Mouse (Mus musculus): ENCODE results near the gene L1cam.

Gene L1cam

GRCm38 (mm10) chrX:73895719-73896118, at the start of gene L1cam:
Gene L1cam (minus strand): TSS chrX:73896105.
- DNase-seq (ENCODE audit: low read depth, low spot score): no peak

DNA sequence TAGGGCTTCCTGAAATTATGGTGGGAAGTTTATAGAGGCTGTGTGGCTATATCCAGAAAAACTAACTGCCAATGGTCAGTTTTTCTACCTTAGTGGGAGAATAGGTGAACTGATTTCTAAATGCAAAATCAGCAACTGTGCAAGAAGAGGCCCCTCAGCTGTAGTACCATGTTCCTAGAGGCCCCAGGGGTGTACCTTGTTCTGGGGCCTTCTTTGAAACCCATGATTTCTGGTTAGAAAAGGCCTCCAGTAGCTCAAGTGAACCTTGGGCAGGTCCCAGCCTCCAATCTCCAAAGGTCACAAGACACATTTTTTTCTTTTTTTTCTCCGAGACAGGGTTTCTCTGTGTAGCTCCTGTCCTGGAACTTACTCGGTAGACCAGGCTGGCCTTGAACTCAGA, 46.4 kb upstream of the L1cam start:
- DNase-seq (ENCODE audit: low read depth, low spot score): no peak

- no peak for DNase-seq (ENCODE audit: low read depth, low spot score)
Observed at GRCm38 (mm10) chrX:73941860-73942259, 46.0 kb upstream of the L1cam start.

GRCm38 (mm10) chrX:73931871-73932270, 36.0 kb upstream of the L1cam start:
- no peak for DNase-seq (ENCODE audit: low read depth, low spot score)

GRCm38 (mm10) chrX:73930402-73931062, 34.6 kb upstream of the L1cam start, which contains the start of gene Renbp:
Gene Renbp (minus strand): TSS chrX:73930850.
- DNase-seq (ENCODE audit: low read depth, low spot score): no peak

GRCm38 (mm10) chrX:73922550-73922882, 26.6 kb upstream of the L1cam start:
- DNase-seq (ENCODE audit: low read depth, low spot score): no peak

DNA sequence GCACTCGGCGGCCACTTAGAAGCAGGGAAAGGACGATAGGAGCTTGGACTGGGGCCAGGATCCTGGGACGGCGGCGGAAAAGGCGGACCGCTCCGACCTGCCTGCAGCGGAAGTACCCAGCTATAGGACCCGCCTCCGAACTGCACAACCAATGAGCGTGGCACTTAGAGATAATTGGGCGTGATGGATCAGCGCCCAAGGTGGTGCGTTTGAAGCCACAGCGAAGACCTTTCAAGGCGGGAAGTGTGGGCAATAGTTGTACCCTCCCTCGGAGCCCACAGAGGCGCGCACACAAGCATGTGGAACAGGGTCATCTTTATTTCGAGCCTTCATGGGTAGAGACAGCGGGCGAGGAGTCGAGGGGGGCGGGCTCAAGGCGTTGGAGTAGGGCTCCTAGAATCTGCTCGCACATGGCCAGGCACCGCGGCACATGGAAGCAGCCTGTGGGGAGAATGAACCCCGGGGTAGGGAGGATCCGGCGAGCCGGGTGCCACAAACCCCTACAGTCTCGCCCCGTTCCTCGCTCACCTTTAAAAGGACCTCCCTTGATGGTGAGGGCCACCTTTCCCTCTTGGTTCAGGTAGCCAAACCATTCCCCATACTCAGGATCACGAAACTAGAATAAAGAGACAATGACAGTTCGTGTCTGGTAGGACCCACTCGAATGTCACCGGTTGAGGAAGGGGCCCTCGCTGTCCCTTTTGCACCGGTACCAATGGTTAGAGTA, 26.1 kb upstream of the L1cam start, which contains the start of the genes Arhgap4 and Naa10:
TSS of gene Arhgap4 (minus strand) at position 48 of the 727 bp plus-strand sequence.
TSS of gene Naa10 (minus strand) at position 122 of the 727 bp plus-strand sequence.
- peak; percentile 67 for DNase-seq (ENCODE audit: low read depth, low spot score)

GRCm38 (mm10) chrX:73921285-73921822, 25.4 kb upstream of the L1cam start:
- no peak for DNase-seq (ENCODE audit: low read depth, low spot score)

GRCm38 (mm10) chrX:73918631-73919030, 22.7 kb upstream of the L1cam start:
- no peak for DNase-seq (ENCODE audit: low read depth, low spot score)

DNA sequence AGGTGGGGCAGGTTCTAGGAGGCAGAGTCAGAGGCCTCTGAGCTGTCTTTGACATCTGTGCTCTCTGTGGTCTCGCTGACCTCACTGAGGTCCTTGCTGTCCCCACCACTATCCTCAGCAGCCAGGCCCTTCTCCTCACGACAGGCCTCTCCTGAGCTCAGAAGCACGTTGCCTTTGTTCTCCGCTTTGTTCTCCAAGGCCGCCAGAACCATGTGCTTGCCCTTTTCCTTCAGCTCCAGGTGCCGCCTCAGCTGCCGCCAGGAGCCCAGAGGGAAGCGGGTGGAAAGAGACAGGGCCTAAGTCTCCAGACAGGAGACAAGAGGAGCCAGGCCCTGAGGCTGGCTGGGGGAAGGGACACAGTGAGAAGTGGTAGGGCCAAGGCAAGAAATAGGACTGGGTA, 21.0 kb upstream of the L1cam start:
- DNase-seq (ENCODE audit: low read depth, low spot score): no peak

GRCm38 (mm10) chrX:73914827-73915703, 19.2 kb upstream of the L1cam start:
- peak; percentile 86 for DNase-seq (ENCODE audit: low read depth, low spot score)

DNA sequence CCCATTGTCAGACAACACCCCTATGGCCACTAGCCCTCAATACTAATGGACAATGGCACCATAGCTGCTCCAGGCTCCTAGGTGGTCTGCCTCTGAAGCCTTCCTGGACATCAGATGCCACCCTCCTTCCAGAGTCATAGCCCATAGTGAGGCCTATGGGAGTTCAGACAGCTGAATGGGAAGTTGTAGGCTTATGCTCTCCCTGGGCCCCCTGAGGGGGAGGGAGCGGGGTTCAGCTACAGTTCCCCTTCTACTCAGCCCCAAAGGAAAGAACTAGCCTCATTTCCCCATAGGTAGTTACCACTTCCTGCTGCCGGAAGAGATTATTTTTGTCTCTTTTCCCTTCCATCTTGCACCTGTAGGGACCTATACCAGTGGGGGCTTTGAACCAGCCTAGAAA, 15.7 kb upstream of the L1cam start:
- no peak for DNase-seq (ENCODE audit: low read depth, low spot score)

DNA sequence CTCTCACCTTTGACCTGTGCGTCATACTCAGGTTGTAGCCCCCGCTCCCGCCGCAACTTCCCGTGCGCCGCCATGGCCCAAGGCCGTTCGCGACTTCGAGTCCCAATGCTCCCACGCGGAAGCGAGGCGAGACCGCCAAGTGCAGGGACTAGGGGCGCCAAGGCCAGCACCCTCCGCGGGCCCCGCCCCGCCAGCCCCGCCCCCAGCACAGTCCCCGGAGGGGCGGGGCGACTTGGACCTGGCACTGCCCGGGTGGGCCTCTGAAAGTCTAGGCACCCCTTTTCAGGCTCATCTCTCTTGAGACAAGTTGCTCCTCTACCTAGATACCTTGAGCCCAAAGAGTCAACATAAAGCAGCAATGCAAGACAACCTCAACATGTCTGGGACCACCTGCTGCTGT, 15.3 kb upstream of the L1cam start:
- DNase-seq (ENCODE audit: low read depth, low spot score): no peak

DNA sequence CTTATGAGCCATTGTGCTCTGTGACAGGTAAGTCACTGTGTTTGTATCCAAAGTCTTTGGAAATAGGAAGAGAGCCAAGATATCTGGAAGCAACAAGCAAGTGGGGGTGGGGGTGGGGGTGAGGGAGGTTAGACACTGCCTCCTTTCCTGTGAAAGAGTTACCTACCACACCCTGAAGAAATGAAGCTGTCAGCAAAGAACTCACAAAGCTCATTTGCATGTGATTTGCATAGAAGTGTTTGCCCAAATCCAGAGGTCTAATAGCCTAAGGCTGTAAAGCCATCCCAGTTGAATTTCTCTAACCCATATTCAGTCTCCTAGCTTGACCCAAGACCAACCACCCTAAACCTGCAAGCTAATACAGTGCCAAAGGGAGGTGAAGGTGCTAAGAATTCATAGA, 14.5 kb upstream of the L1cam start:
- DNase-seq (ENCODE audit: low read depth, low spot score): no peak

- DNase-seq (ENCODE audit: low read depth, low spot score): no peak
Observed at GRCm38 (mm10) chrX:73910049-73910448, 14.1 kb upstream of the L1cam start.

DNA sequence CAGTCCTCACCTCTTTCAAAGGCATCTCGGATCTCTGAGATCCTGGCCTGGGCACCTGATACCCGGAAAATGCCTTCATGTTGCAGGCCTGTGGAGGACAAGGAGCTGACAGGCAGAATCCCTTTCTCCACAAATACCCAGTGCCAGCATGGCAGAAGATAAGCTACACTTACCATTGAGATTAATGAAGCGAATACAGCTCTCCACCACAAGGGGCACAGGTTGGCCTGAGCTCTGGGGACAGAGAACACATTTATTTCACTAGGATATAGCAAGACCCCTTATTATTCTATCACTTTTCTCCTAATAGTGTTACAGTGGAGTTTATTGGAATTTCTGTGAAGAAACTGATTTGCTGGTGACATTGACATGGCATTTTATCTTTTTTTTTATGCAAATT, 2.1 kb upstream of the L1cam start:
- no peak for DNase-seq (ENCODE audit: low read depth, low spot score)

DNA sequence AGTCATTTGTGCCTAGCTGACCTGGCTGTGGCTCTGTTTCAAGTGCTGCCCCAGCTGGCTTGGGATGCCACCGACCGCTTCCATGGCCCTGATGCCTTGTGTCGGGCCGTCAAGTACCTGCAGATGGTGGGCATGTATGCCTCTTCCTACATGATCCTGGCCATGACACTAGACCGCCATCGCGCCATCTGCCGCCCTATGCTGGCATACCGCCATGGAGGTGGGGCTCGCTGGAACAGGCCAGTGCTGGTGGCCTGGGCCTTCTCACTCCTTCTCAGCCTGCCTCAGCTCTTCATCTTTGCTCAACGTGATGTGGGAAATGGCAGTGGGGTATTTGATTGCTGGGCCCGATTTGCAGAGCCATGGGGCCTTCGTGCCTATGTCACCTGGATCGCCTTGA, 3.1 kb downstream of the L1cam start:
- DNase-seq (ENCODE audit: low read depth, low spot score): no peak

- no peak for DNase-seq (ENCODE audit: low read depth, low spot score)
Observed at GRCm38 (mm10) chrX:73891551-73892152, 4.3 kb downstream of the L1cam start, which contains the start of gene Avpr2. Gene Avpr2 (plus strand): TSS chrX:73892102.

GRCm38 (mm10) chrX:73881463-73881862, 14.4 kb downstream of the L1cam start:
- DNase-seq (ENCODE audit: low read depth, low spot score): no peak

- no peak for DNase-seq (ENCODE audit: low read depth, low spot score)
Observed at GRCm38 (mm10) chrX:73881036-73881427, 14.9 kb downstream of the L1cam start.
